Mouse (Mus musculus) lung, adult 10 weeks (tissue): Measurements from ENCODE around the gene Gm28305. TPM values are rescaled to one million over a fixed set of nuclear protein-coding genes. Genes with fewer than 3 reads are reported as not detected.

Source experiments
- polyA plus RNA-seq: library from polyadenylated mRNA; stranded (reverse); fragments of 350-450 nt; fragmentation: Illumina TruSeq; extraction: RNeasy Lipid Tissue Mini Kit (QIAGEN cat#74804); gene quantifications from one replicate; pipeline ENCODE4 v1.2.3, GENCODE M21; 2014; ENCODE audit warnings: low read depth, low replicate concordance; ENCODE audit not compliant: insufficient read depth

Gm28305 gene
- not detected for polyA plus RNA-seq

GRCm38 (mm10) chr9:104040362-104040761, at the start of gene Gm28305:
Gene Gm28305 (plus strand): TSS chr9:104040662.

DNA sequence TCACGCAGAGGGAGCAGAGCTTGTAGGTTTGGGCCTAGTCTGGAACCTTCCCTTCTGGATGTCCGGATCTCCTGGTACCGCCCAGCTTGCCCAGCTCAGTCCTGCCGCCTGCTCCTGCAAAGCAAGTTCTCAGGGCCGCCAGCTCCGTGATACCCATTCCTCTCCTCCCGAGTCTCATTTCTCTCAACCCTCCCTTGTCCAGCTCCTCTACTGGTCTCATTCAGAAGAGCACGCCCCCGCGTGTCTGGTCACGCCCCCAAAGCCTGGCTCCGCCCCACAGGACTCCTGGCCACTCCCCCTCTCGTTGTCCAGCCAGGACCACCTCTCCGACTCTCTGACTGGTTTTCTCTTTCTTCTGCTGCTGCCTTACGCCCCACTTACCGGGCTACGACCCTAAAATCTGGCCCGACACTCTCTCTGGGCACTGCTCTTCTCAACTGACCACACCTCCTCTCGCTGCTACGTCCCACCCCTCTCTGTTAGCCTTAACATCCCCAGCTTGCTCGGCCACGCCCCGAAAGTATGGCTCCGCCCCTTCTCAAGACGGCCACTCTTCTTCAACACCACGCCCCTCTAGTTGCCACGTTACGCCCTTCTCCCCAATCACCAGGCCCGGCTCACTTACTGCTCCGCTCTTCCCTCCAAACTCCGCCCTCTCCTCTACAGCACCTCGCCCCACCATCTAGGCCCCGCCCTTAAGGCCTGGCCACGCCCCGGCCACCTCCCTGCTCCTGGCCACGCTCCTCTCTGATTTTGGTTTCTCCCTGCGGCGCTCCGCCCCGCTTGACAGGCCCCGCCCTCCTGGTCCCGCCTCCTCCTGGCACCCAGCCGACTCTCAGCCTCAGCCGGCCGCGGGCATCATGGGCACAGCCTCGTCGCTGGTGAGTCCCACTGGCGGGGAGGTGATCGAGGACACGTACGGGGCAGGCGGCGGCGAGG, 38.3 kb upstream of the Gm28305 start, which contains the start of gene Nphp3:
Nphp3 (plus strand) TSS at position 624 of the 939 bp plus-strand sequence.

GRCm38 (mm10) chr9:104062430-104063243, 22.2 kb downstream of the Gm28305 start, which contains the start of gene Uba5:
Gene Uba5 (minus strand): TSS chr9:104063134.

GRCm38 (mm10) chr9:104063244-104063961, 22.9 kb downstream of the Gm28305 start, which contains the start of gene Acad11:
Gene Acad11 (plus strand): TSS chr9:104063377.

Other genes starting within 250 kb of the Gm28305 start
- gene Nphp3, start 38.1 kb upstream of the Gm28305 start, polyA plus RNA-seq, result 2.0 TPM
- gene Uba5, start 22.5 kb downstream of the Gm28305 start, polyA plus RNA-seq, result 26.3 TPM
- gene Acad11, start 22.7 kb downstream of the Gm28305 start, polyA plus RNA-seq, result 12.0 TPM
- 3.1 TPM for gene Ackr4, start 86.3 kb downstream of the Gm28305 start, polyA plus RNA-seq
- 13.6 TPM for gene Dnajc13, start 222.3 kb downstream of the Gm28305 start, polyA plus RNA-seq